Mouse (Mus musculus) cerebellum, adult 2 months (tissue): ENCODE results near the gene Tmem106c.

Experiments used
- CTCF ChIP-seq: fragments of 200-500 bp; IDR thresholded peaks from 2 replicates; pipeline ENCODE4 v1.5.1; 2011; ENCODE audit warnings: low read depth, mild to moderate bottlenecking, control low read depth, low read length, moderate library complexity, borderline replicate concordance; ENCODE audit not compliant: insufficient read depth
- POLR2A ChIP-seq: fragments of 200-500 bp; IDR thresholded peaks from 2 replicates; pipeline ENCODE4 v1.6.1; 2011; ENCODE audit warnings: low read length, control low read depth, borderline replicate concordance; ENCODE audit not compliant: insufficient read depth

DNA sequence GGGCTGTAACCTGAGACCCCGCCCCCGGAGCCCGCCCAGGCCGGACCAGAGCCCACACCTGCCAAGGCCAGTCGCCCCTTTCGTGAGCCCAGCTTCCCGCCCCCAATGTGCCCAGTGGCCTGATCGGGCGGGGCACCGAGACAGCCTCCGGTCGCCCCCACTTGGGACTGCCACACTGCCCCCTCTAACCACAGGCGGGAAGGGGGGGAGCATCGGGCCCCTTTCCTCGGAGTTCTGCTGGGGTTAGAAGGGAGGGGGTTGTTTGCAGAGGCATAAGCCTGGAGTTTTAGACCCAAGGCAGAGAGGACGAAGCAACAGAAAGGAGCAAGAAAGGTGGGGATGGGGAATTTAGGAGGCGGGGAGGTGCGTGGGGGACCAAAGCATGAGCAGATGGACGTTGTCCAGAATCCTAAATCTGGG, 40.8 kb downstream of the Tmem106c start:
- TF ChIP-seq CTCF, result no peak
- no peak for TF ChIP-seq POLR2A
